Mouse (Mus musculus) CH12.LX (cell line): ENCODE data around the gene Agpat3. TPM values are rescaled to one million over a fixed set of nuclear protein-coding genes. Genes with fewer than 3 reads are reported as not detected.

Experiments used
- DNase-seq: peaks from one replicate; pipeline ENCODE4 v3.0.0-alpha.2; 2013; ENCODE audit errors: extremely low read depth
- H3K27ac ChIP-seq: 2 replicates; pipeline ENCODE4 v1.5.1; 2012; ENCODE audit warnings: low read depth, mild to moderate bottlenecking, control low read depth, moderate library complexity; ENCODE audit not compliant: insufficient read depth
- H3K27me3 ChIP-seq: replicated peaks from 2 replicates; pipeline ENCODE3; 2012; ENCODE audit warnings: inconsistent platforms
- H3K36me3 ChIP-seq, 2 experiments: replicated peaks in 1 of 2; 2 replicates each; pipeline versions ENCODE3 to v1.6.1; 2012; ENCODE audit warnings: inconsistent platforms in 1 of 2, low read length in 1 of 2, mild to moderate bottlenecking in 1 of 2, mixed read lengths in 1 of 2, moderate library complexity in 1 of 2; ENCODE audit not compliant: control insufficient read depth in 1 of 2, insufficient read depth in 1 of 2
- H3K4me1 ChIP-seq, 2 experiments: 2 replicates each; pipeline ENCODE4 v1.6.1; 2012; ENCODE audit warnings: inconsistent platforms in 1 of 2, moderate library complexity in 1 of 2; ENCODE audit not compliant: insufficient read depth in 2 of 2, control insufficient read depth in 1 of 2
- H3K4me2 ChIP-seq: 2 replicates; pipeline ENCODE4 v1.6.1; 2012; ENCODE audit warnings: low read depth, mild to moderate bottlenecking, control low read depth; ENCODE audit not compliant: poor library complexity, insufficient read depth, severe bottlenecking
- H3K4me3 ChIP-seq, 3 experiments: fragments of 150-350 bp in 1 of 3; sonication (generic) in 1 of 3; replicated peaks in 1 of 3; 2 replicates each; pipeline versions ENCODE3 to v1.5.1; 2011 to 2012; ENCODE audit warnings: low read depth in 2 of 3, low read length in 2 of 3, mild to moderate bottlenecking in 2 of 3, moderate library complexity in 2 of 3, control low read depth in 1 of 3, improper control_type of control experiment in 1 of 3, inconsistent platforms in 1 of 3, mixed read lengths in 1 of 3; ENCODE audit not compliant: poor library complexity in 1 of 3
- H3K79me2 ChIP-seq: replicated peaks from 2 replicates; pipeline ENCODE4 v1.6.1; 2012; ENCODE audit warnings: mild to moderate bottlenecking, moderate library complexity; ENCODE audit not compliant: control insufficient read depth, poor library complexity, insufficient read depth, severe bottlenecking; ENCODE audit errors: extremely low read depth
- H3K9ac ChIP-seq: 2 replicates; pipeline ENCODE4 v1.6.1; 2012; ENCODE audit warnings: low read depth, mild to moderate bottlenecking, control low read depth, moderate library complexity; ENCODE audit not compliant: insufficient read depth
- H3K9me3 ChIP-seq: replicated peaks from 2 replicates; pipeline ENCODE3; 2012; ENCODE audit warnings: low read length, inconsistent platforms, mixed read lengths
- BHLHE40 ChIP-seq: IDR thresholded peaks from 2 replicates; pipeline ENCODE4 v1.6.1; 2011; ENCODE audit warnings: mild to moderate bottlenecking, low read depth, low read length, improper control_type of control experiment
- CHD1 ChIP-seq: IDR thresholded peaks from 2 replicates; pipeline ENCODE4 v1.6.1; 2012; ENCODE audit warnings: low read depth, low read length, improper control_type of control experiment, inconsistent platforms
- CHD2 ChIP-seq: IDR thresholded peaks from 2 replicates; pipeline ENCODE4 v1.6.1; 2011; ENCODE audit warnings: low read length, improper control_type of control experiment
- E2F4 ChIP-seq: IDR thresholded peaks from 2 replicates; pipeline ENCODE4 v1.6.1; 2011; ENCODE audit warnings: low read depth, low read length, improper control_type of control experiment; ENCODE audit not compliant: insufficient replicate concordance
- ETS1 ChIP-seq: conservative IDR thresholded peaks from 2 replicates; pipeline ENCODE4 v1.6.1; 2012; ENCODE audit warnings: low read depth, mild to moderate bottlenecking, inconsistent platforms, low read length, improper control_type of control experiment, moderate library complexity
- GABPA ChIP-seq: IDR thresholded peaks from 2 replicates; pipeline ENCODE4 v1.6.1; 2012; ENCODE audit warnings: low read depth, low read length, improper control_type of control experiment, inconsistent platforms; ENCODE audit not compliant: insufficient replicate concordance
- IRF4 ChIP-seq: IDR thresholded peaks from 2 replicates; pipeline ENCODE4 v1.6.1; 2014; ENCODE audit warnings: low read depth, mild to moderate bottlenecking, inconsistent platforms, low read length, improper control_type of control experiment
- JUN ChIP-seq: IDR thresholded peaks from 2 replicates; pipeline ENCODE4 v1.6.1; 2011; ENCODE audit warnings: low read depth, mild to moderate bottlenecking, low read length, improper control_type of control experiment, moderate library complexity; ENCODE audit not compliant: insufficient read depth
- JUND ChIP-seq: conservative IDR thresholded peaks from 2 replicates; pipeline ENCODE4 v1.6.1; 2011; ENCODE audit warnings: low read depth, low read length, improper control_type of control experiment
- KAT2A ChIP-seq: IDR thresholded peaks from 2 replicates; pipeline ENCODE4 v1.6.1; 2012; ENCODE audit warnings: low read length, improper control_type of control experiment, inconsistent platforms; ENCODE audit not compliant: insufficient replicate concordance
- MAFK ChIP-seq: IDR thresholded peaks from 2 replicates; pipeline ENCODE4 v1.6.1; 2011; ENCODE audit warnings: low read length, improper control_type of control experiment; ENCODE audit not compliant: insufficient replicate concordance
- MAX ChIP-seq: IDR thresholded peaks from 2 replicates; pipeline ENCODE4 v1.6.1; 2011; ENCODE audit warnings: low read length, improper control_type of control experiment
- MXI1 ChIP-seq: IDR thresholded peaks from 2 replicates; pipeline ENCODE4 v1.6.1; 2011; ENCODE audit warnings: mild to moderate bottlenecking, low read depth, low read length, improper control_type of control experiment
- NELFE ChIP-seq: IDR thresholded peaks from 2 replicates; pipeline ENCODE4 v1.6.1; 2011; ENCODE audit warnings: low read depth, low read length, improper control_type of control experiment
- NRF1 ChIP-seq: IDR thresholded peaks from 2 replicates; pipeline ENCODE4 v1.6.1; 2014; ENCODE audit warnings: low read depth, mild to moderate bottlenecking, inconsistent platforms, low read length, improper control_type of control experiment, moderate library complexity
- PAX5 ChIP-seq: IDR thresholded peaks from 2 replicates; pipeline ENCODE4 v1.6.1; 2012; ENCODE audit warnings: low read length, inconsistent platforms, mixed read lengths
- POLR2A ChIP-seq: IDR thresholded peaks from 2 replicates; pipeline ENCODE4 v1.6.1; 2011; ENCODE audit warnings: low read depth, mild to moderate bottlenecking, improper control_type of control experiment, low read length
- RAD21 ChIP-seq: IDR thresholded peaks from 2 replicates; pipeline ENCODE4 v1.6.1; 2011; ENCODE audit warnings: low read depth, mild to moderate bottlenecking, low read length, improper control_type of control experiment, moderate library complexity
- RCOR1 ChIP-seq: conservative IDR thresholded peaks from 2 replicates; pipeline ENCODE4 v1.6.1; 2012; ENCODE audit warnings: low read depth, mild to moderate bottlenecking, inconsistent platforms, low read length, improper control_type of control experiment
- SMC3 ChIP-seq: IDR thresholded peaks from 2 replicates; pipeline ENCODE4 v1.6.1; 2011; ENCODE audit warnings: low read depth, low read length, improper control_type of control experiment
- TBP ChIP-seq: conservative IDR thresholded peaks from 2 replicates; pipeline ENCODE4 v1.6.1; 2011; ENCODE audit warnings: low read depth, low read length, improper control_type of control experiment
- TCF12 ChIP-seq: IDR thresholded peaks from 2 replicates; pipeline ENCODE4 v1.6.1; 2014; ENCODE audit warnings: low read depth, mild to moderate bottlenecking, inconsistent platforms, low read length, improper control_type of control experiment
- UBTF ChIP-seq: IDR thresholded peaks from 2 replicates; pipeline ENCODE4 v1.6.1; 2012; ENCODE audit warnings: low read depth, mild to moderate bottlenecking, inconsistent platforms, low read length, improper control_type of control experiment, moderate library complexity
- USF2 ChIP-seq: conservative IDR thresholded peaks from 2 replicates; pipeline ENCODE4 v1.6.1; 2011; ENCODE audit warnings: low read depth, low read length, improper control_type of control experiment
- ZC3H11A ChIP-seq: IDR thresholded peaks from 2 replicates; pipeline ENCODE4 v1.6.1; 2012; ENCODE audit warnings: low read depth, mild to moderate bottlenecking, inconsistent platforms, low read length, improper control_type of control experiment
- ZNF384 ChIP-seq: IDR thresholded peaks from 2 replicates; pipeline ENCODE4 v1.6.1; 2012; ENCODE audit warnings: low read depth, low read length, improper control_type of control experiment, inconsistent platforms
- dilution Hi-C: fragments of 300-500 bp; cut with MboI; formaldehyde crosslinking; loops from 2 replicates; pipeline ENCODE4 v1.14.3; 2020; ENCODE audit warnings: low sequenced_read_pairs; ENCODE audit not compliant: extremely low pct_unique_long_range_greater_than_20kb, extremely low pct_ligation_motif_present
- in situ Hi-C: fragments of 300-500 bp; cut with MboI; formaldehyde crosslinking; loops from 3 replicates; pipeline ENCODE4 v1.14.3; 2019; ENCODE audit warnings: low sequenced_read_pairs, low pct_ligation_motif_present, low pct_unique_long_range_greater_than_20kb, mixed read lengths
- polyA plus RNA-seq: library from polyadenylated mRNA; unstranded; fragments of >175 nt; gene quantifications from 2 replicates; pipeline ENCODE4 v1.2.1, GENCODE M21; 2012; ENCODE audit warnings: low read depth; ENCODE audit not compliant: insufficient read length
- total RNA-seq, 2 experiments: library from RNA; depleted of rRNA; stranded (reverse); fragments of 300-350 nt in 1 of 2; fragments of >200 nt in 1 of 2; gene quantifications; 2 replicates each; pipeline ENCODE4 v1.2.3; 2012 to 2014

Agpat3 gene
- total RNA-seq (2012; rRNA removed) (49.4 and 63.1 TPM in 2 replicates), total RNA-seq (2014; rRNA removed) (36.7 and 40.1 TPM in 2 replicates), polyA plus RNA-seq (67.2 and 70.0 TPM in 2 replicates)

DNA sequence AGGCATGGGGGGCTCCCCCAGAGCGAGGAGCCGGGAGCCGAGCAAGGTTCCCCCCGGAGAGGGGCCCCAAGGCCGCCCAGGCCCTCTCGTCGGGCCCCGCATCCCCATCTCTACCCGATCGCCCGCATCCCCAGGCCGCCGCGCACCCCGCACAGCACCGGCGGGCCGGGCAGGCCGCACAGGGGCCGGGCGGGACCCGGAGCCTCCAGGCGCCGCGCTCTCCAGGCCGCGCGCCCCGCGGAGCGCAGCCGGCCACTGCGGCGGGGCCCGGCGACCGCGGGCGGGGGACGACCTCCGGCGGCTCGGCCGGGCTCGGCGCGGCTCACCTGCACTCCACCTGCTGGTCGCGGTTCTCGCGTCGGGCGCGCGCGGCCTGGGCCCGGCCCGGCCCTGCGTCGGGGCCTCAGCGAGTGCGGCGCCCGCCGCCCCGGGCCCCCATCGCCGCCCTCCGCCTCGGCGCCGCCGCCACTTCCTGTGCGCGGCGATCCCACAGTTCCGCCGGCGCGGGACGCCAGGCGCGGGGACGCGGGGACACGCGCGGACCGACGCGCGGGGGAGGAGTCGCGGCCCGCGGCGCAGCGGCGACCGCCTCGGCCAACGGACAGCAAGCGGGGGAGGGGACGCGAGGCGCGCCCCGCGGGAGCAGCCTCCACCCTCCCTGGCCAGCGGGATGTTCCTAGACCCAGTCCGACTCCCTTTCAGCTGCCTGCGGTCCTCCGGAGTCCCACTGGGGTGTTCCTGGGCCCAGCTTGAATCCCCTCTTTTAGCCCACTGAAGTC is at the start of gene Agpat3:
TSS of gene Agpat3 (minus strand) at position 603 of the 779 bp plus-strand sequence.
- in situ Hi-C loops (no loop called here), dilution Hi-C loops (no loop called here)
- Histone ChIP-seq H3K4me3 (peak within 1 kb of the TSS; percentile 58 to 85 (median 78)), H3K9ac (peak within 1 kb of the TSS; percentile 96), H3K36me3 (peaks cover 0 to 12% of the 10 kb centered on the region in 2 experiments), H3K79me2 (no peaks in the 10 kb centered on the region), H3K27me3 (peaks cover 30% of the 10 kb centered on the region), H3K4me1 (peaks cover 10 to 28% of the 10 kb centered on the region in 2 experiments)
- no peak for DNase-seq
- TF ChIP-seq CHD1 (no peak), PAX5 (no peak), JUN (no peak), BHLHE40 (no peak), NRF1 (no peak), E2F4 (no peak), KAT2A (no peak), RAD21 (no peak), CHD2 (no peak), ETS1 (no peak), TCF12 (peak; percentile 38; the same call in 1 of the 2 replicates), RCOR1 (no peak), GABPA (no peak), MAFK (no peak), USF2 (no peak), JUND (no peak), ZC3H11A (no peak), TBP (no peak), UBTF (peak; percentile 73), MXI1 (peak; percentile 48), POLR2A (no peak), NELFE (no peak), IRF4 (no peak), ZNF384 (no peak), SMC3 (no peak), MAX (no peak)
- TF ChIP-seq, all 38 proteins: peak for 3
- H3K9me3 ChIP-seq, result peaks cover 2% of the 10 kb centered on the region
- no peak within 1 kb of the TSS for H3K27ac ChIP-seq
- H3K4me2 ChIP-seq, result peak within 1 kb of the TSS; percentile 69
